Mouse (Mus musculus): ENCODE data around the gene Panx1. TPM values are rescaled to one million over a fixed set of nuclear protein-coding genes. Genes with fewer than 3 reads are reported as not detected.

Panx1 gene
- polyA plus RNA-seq, 1 experiment from 2014 or later: 75.9 TPM

DNA sequence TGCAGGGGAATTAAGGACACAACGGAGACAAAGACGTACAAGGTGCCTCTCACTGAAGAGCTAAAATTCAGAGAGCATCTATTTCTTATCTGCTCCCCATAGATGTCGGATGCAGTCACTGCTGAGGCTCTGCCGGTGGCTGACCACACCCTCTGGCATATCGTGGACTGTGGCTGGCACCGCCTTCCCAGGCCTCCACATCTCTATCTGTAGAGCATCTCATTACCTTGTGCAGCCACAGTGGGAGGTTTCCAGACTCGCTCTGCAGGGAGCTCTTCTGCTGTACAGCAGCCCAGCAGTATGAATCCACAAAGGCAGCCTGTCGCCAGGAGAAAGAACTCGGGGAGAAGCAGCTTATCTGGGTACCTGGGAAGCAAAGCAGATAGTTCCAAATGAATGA, 24.1 kb downstream of the Panx1 start:
- H3K4me3 ChIP-seq: no peak overlapping the region
- no peak overlapping the region for H3K4me2 ChIP-seq (replicated peaks)
- H3K36me3 ChIP-seq: peaks cover 23% of the 10 kb centered on the region
- H3K27ac ChIP-seq: no peak overlapping the region
- 89% methylated on average over 9 of the region's 9 CpGs for WGBS
- no peak overlapping the region for H3K9ac ChIP-seq
- no peaks in the 10 kb centered on the region for H3K4me1 ChIP-seq
- ATAC-seq (ENCODE audit: insufficient number of reproducible peaks, insufficient read depth, low FRiP score, low TSS enrichment): no peak
- no peaks in the 10 kb centered on the region for H3K9me3 ChIP-seq
- no peaks in the 10 kb centered on the region for H3K27me3 ChIP-seq

DNA sequence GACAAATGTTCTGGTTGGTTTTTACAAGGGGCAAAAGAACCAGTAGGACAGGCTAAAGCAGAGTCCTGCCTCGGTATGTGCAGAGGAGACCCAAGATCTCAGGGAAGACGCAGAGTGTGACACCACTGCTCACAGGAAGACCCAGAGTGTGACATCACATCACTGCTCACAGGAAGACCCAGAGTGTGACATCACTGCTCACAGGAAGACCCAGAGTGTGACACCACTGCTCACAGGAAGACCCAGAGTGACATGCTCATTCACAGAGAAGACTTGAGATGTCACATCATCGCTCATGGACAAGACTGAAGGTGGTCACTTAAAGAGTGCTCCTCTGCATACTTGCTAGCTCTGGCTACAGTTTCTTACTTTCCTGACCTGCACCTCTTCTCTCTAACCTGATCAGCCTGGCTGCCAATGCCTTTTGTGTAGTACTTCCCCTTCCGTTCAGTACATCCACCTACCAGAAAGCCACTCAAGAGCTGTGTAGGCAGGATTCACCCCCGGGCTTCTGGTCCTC, 24.7 kb downstream of the Panx1 start:
- Histone ChIP-seq H3K4me3 (no peak overlapping the region), H3K9ac (no peak overlapping the region), H3K27ac (no peak overlapping the region), H3K36me3 (peaks cover 21% of the 10 kb centered on the region; the same call in 1 of the 2 replicates), H3K27me3 (no peaks in the 10 kb centered on the region), H3K4me1 (no peaks in the 10 kb centered on the region), H3K9me3 (no peaks in the 10 kb centered on the region), H3K4me2 (replicated peaks) (no peak overlapping the region)
- 88% methylated on average over 5 of the region's 5 CpGs for WGBS
- no peak for ATAC-seq (ENCODE audit: insufficient number of reproducible peaks, insufficient read depth, low FRiP score, low TSS enrichment)

DNA sequence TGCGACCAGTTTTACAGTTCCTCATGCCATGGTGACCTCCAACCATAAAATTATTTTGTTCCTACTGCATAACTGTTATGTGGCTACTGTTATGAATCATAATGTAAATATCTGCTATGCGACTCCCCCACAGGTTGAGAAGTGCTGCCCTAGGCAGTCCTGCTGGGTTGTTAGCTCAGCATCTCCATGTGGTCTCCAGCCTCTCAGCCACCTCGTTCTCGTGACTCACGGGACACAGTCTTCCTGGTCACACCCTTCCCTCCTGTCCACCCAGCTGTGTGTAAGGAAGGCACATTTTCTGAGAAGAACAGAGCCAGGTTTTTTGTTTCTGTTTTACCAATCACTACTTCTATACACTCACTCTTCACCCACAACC, 26.5 kb downstream of the Panx1 start:
- Histone ChIP-seq H3K4me1 (no peaks in the 10 kb centered on the region), H3K4me2 (replicated peaks) (no peak overlapping the region), H3K9ac (no peak overlapping the region), H3K27me3 (no peaks in the 10 kb centered on the region), H3K9me3 (no peaks in the 10 kb centered on the region), H3K4me3 (no peak overlapping the region), H3K27ac (no peak overlapping the region), H3K36me3 (peaks cover 21% of the 10 kb centered on the region; the same call in 1 of the 2 replicates)
- 85% methylated on average over 5 of the region's 5 CpGs for WGBS
- no peak for ATAC-seq (ENCODE audit: insufficient number of reproducible peaks, insufficient read depth, low FRiP score, low TSS enrichment)

DNA sequence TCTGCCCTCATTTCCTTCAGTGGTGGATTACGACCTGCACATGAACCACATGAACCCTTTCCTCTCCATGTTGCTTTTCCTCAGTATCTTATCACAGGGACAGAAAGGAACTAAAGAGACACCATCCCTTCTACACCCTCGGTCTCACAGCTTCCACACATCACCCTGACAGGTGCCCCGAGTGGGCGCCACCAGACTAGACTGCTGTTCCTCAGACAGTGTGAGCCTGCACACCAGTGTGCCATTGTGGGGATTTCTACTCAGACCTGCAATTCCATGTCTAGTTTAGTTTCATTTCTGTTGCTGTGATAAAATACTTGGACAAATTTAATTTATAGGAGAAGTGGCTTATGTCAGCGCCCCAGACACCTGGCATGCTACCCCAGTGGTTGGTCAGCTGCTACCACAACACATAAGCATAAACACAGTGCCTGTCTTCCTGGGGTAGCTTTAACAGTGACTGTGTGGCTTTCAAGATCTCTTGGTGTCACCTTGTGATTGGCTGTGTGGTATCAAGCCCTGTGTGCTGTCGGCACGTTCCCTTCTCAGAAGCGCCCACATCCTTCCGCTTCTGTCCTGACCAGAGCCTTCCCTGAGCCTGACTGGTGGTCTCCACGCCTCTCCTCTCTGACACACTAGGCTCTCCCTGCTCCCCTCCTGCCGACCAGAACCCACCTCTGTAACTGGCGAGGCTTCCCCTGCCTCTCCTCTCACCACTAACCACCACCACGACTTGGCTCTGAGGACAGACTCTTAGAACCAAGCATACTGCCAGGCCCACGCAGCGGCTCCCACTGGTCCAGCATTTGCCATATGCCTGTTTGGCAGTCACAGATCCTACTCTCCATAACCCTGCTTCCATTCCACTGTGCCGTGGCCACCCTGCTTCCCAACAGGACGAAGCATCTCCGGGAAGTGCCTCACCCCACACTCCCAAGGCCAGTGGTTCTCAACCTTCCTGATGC, 27.2 kb downstream of the Panx1 start:
- WGBS: 89% methylated on average over 18 of the region's 18 CpGs
- peaks cover 21% of the 10 kb centered on the region; the same call in 1 of the 2 replicates for H3K36me3 ChIP-seq
- no peaks in the 10 kb centered on the region for H3K9me3 ChIP-seq
- no peaks in the 10 kb centered on the region for H3K4me1 ChIP-seq
- H3K4me3 ChIP-seq: no peak overlapping the region
- H3K27me3 ChIP-seq: no peaks in the 10 kb centered on the region
- H3K9ac ChIP-seq: no peak overlapping the region
- ATAC-seq (ENCODE audit: insufficient number of reproducible peaks, insufficient read depth, low FRiP score, low TSS enrichment): no peak
- no peak overlapping the region for H3K4me2 ChIP-seq (replicated peaks)
- no peak overlapping the region for H3K27ac ChIP-seq

DNA sequence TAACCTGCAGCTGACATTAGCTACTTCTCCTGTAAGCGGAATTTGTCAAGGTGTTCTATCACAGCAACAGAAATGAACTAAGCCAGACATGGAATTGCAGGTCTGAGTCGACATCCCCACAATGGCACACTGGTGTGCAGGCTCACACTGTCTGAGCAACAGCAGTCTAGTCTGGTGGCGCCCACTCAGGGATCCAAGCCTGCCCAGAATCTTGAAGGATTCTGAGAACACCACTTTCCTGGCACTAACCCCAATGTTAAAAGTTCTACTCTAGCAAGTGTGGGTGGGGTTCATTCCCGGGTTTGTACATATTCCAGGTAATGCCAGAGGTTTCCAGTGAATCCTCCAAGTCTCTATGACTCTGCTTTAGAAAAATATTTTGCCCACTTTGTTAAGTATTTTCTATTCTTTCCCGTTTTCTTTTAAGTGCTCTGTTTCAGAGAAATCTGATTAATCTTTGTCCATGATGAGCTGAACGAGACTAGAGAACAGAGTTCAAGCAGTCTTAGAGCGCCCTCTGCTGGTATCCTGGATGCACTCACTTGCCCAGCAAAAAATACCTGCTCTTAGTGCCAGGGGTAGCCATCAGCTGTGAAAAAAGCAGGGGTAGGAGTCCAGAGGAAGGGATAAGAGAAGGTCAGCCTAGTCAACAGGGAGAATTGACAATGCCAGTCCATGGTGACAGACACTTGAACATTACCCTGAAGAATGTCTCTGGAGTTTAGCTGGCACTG, 29.9 kb downstream of the Panx1 start:
- H3K4me3 ChIP-seq: no peak overlapping the region
- H3K27me3 ChIP-seq: no peaks in the 10 kb centered on the region
- WGBS: 57% methylated on average over 7 of the region's 7 CpGs
- no peak overlapping the region for H3K9ac ChIP-seq
- no peak overlapping the region for H3K27ac ChIP-seq
- no peaks in the 10 kb centered on the region for H3K9me3 ChIP-seq
- no peak overlapping the region for H3K4me2 ChIP-seq (replicated peaks)
- ATAC-seq (ENCODE audit: insufficient number of reproducible peaks, insufficient read depth, low FRiP score, low TSS enrichment): no peak
- H3K36me3 ChIP-seq: peaks cover 12% of the 10 kb centered on the region
- H3K4me1 ChIP-seq: no peaks in the 10 kb centered on the region

DNA sequence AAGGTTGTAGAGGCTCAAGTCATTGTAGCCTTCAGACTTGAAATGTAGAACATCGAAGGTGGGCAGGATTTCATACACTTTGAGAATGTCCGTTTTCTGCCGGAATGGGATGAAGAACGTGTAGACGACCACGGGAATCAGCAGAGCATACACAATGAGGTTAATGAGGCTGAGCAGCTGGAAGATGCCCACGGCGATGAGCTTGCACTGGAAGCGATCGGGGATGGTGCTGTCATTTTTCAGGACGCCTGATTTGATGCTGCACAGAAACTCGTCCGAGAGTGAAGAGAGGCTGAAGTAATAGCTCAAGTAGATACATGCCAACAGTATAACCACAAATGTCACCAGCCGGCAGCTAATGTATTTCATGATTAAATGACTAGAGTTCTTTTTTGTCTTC, 37.7 kb downstream of the Panx1 start:
- Histone ChIP-seq H3K27ac (no peak overlapping the region), H3K4me1 (peaks cover 11% of the 10 kb centered on the region), H3K27me3 (no peaks in the 10 kb centered on the region), H3K9me3 (no peaks in the 10 kb centered on the region), H3K4me2 (replicated peaks) (no peak overlapping the region), H3K4me3 (no peak overlapping the region), H3K9ac (no peak overlapping the region), H3K36me3 (peaks cover 33% of the 10 kb centered on the region)
- ATAC-seq (ENCODE audit: insufficient number of reproducible peaks, insufficient read depth, low FRiP score, low TSS enrichment): no peak
- WGBS: 89% methylated on average over 14 of the region's 14 CpGs

DNA sequence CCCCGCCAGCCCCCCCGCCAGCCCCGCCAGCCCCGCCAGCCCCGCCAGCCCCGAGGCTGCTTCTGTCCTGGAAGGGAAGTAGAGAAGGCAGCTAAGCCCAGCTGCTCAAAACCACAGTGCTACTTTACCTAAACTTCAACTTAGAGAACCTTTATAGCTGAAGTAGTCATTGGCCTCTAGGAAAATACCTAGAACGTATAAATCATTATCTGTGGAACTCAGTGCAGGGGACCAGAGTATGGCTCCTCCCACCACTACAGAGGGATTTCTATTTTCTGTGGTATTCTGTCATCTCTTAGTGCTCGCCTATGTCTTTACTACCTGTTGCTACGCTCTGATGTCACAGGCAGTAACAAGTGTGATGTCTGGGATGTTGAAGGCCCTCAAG, 41.0 kb downstream of the Panx1 start:
- H3K27ac ChIP-seq: peak overlapping the region; percentile 24; the same call in 1 of the 2 replicates
- WGBS: 34% methylated on average over 9 of the region's 9 CpGs
- ATAC-seq (ENCODE audit: insufficient number of reproducible peaks, insufficient read depth, low FRiP score, low TSS enrichment): no peak

DNA sequence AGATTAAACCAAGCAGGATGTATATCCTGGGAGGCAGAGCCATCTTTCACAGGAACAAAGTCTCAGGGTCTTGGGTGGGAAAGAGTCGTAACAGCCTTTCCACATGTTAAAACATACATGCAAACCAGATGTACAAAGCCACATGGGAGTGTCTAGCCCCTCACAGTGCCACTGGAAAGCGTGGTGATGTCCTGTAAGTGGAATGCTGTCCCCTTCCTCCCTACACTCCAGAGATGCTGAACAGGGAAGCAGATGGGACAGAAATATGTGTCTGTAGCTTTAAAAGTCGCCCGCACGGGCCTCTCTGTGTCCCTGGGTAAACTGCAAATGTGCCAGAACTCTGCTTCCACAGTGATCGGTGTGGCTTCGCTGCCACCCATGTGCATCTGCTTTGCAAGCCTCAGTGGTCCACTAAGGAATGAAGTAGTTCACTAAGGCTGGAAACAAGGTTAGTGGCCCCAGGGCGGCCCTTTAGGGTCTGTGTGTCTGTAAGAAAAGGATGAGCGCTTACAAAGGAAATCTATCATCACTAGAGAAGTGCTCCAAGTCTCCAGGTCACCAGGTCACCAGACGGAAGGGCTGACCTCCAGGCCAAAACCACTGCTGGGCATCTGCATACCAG, 41.5 kb downstream of the Panx1 start:
- Histone ChIP-seq H3K9ac (no peak overlapping the region), H3K4me1 (peaks cover 11% of the 10 kb centered on the region), H3K27ac (peak overlapping the region; percentile 24; the same call in 1 of the 2 replicates), H3K27me3 (no peaks in the 10 kb centered on the region), H3K9me3 (no peaks in the 10 kb centered on the region), H3K4me2 (replicated peaks) (no peak overlapping the region), H3K4me3 (no peak overlapping the region), H3K36me3 (peaks cover 26% of the 10 kb centered on the region)
- WGBS: 25% methylated on average over 10 of the region's 10 CpGs
- ATAC-seq (ENCODE audit: insufficient number of reproducible peaks, insufficient read depth, low FRiP score, low TSS enrichment): no peak

More for the DNA sequence above, 41.0 kb downstream of the Panx1 start:
- Histone ChIP-seq H3K4me2 (replicated peaks) (no peak overlapping the region), H3K27me3 (no peaks in the 10 kb centered on the region), H3K4me1 (peaks cover 11% of the 10 kb centered on the region), H3K9ac (no peak overlapping the region), H3K36me3 (peaks cover 26% of the 10 kb centered on the region), H3K9me3 (no peaks in the 10 kb centered on the region), H3K4me3 (no peak overlapping the region)

DNA sequence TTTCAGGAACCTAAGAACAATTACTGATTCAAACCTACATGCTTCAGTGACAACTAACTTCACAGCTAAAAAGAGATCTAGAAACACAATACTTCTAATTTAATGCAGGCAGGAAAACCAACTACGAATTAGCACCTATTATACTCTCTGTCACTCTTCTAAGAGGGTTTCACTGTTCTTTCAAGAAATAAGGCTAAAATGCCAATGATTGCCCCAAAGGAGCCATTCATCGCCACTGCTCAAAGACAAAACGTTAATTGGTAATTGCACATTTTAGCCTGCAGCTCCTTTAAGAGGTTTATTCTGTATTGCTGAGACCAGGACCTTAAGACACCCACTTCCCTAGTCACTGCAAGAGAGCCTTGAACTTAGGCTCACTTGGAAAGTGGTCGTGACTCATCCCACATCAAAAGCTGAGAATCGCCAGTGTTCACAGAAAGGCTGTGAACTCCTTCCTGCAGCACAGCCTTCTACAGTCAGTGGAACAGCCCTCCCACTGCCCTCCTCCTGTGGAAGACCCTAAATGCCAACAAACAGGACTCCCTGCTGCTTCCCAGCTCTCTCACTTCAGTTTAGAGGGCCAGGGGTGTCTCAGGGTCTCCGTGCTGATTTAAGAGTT, 42.2 kb downstream of the Panx1 start:
- Histone ChIP-seq H3K27me3 (no peaks in the 10 kb centered on the region), H3K4me3 (no peak overlapping the region), H3K4me1 (peaks cover 11% of the 10 kb centered on the region), H3K4me2 (replicated peaks) (no peak overlapping the region), H3K9me3 (no peaks in the 10 kb centered on the region), H3K36me3 (peaks cover 26% of the 10 kb centered on the region), H3K9ac (no peak overlapping the region), H3K27ac (peak overlapping the region; percentile 24; the same call in 1 of the 2 replicates)
- 26% methylated on average over 6 of the region's 6 CpGs for WGBS
- no peak for ATAC-seq (ENCODE audit: insufficient number of reproducible peaks, insufficient read depth, low FRiP score, low TSS enrichment)

DNA sequence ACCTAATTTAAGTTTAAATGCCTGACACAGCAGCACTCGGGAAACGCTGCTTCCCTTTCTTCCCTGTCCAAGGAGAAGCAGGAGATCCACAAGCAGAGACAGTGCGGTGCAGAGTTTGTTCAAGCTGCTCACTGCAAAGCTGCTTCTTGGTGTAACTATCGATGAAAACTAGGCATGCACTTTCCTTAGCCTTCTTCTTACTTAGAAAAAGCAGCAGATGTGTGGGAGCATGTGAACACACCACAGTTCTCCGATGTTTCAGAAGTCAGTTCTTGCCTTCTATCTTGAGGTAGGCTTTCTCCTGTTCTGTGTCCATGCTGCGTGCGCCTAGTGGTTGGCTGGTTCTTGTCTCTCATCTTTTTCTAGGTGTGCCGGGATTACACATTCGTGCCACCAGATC, 46.5 kb downstream of the Panx1 start:
- Histone ChIP-seq H3K4me1 (peaks cover 6% of the 10 kb centered on the region), H3K36me3 (no peaks in the 10 kb centered on the region; the same call in 1 of the 2 replicates), H3K27ac (no peak overlapping the region)

More for the DNA sequence above, 46.5 kb downstream of the Panx1 start:
- Histone ChIP-seq H3K9ac (no peak overlapping the region), H3K4me3 (no peak overlapping the region), H3K9me3 (no peaks in the 10 kb centered on the region), H3K27me3 (no peaks in the 10 kb centered on the region), H3K4me2 (replicated peaks) (no peak overlapping the region)
- WGBS: 89% methylated on average over 9 of the region's 9 CpGs
- ATAC-seq (ENCODE audit: insufficient number of reproducible peaks, insufficient read depth, low FRiP score, low TSS enrichment): no peak
